Mouse (Mus musculus) heart, adult 18-20 months (tissue): ENCODE measurements at regions not wholly inside any gene's neighbourhood (a gene's known extent, or its start where the extent isn't known, plus 50 kb on each side); places are given as distances from the start of the nearest gene placed in this dataset.
A peak's percentile ranks its signal among the peaks of the same experiment; 100 is the strongest.

Experiments
- DNase-seq, 2 experiments: peaks; one replicate each; pipeline ENCODE4 v3.0.0; 2021 to 2022; ENCODE audit warnings: mixed read lengths in 1 of 2

DNA sequence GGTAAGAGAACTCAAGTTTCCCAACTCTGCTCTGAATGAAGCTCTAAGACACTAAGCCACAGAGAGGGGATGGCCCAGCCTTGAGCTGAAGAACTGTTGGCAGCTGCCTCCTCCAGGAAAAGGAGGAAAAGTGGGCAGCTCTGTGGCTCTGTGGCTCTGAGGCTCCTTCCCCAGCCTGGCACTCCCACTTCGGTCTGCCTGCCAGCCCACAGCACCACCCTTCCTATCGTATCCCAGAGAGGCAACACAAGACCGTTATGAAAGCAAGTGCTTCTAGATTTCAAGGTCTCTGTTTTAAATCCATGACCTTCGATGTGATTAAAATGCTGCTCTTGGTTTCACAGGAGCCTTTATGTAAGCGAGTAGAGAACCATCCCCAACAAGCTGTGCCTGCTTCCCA lies 53.5 kb upstream of the Kcna5 start:
- no peak for DNase-seq

GRCm38 (mm10) chr6:126587476-126587875 lies 52.3 kb upstream of the Kcna5 start:
- no peak for DNase-seq

GRCm38 (mm10) chr6:126585813-126586212 lies 50.6 kb upstream of the Kcna5 start:
- peak; percentile 21 to 65 for DNase-seq
